Mouse (Mus musculus) heart, embryonic 13.5 days (tissue): Measurements from ENCODE around the gene Mgat5. TPM values are rescaled to one million over a fixed set of nuclear protein-coding genes. Genes with fewer than 3 reads are reported as not detected.

Source experiments
- ATAC-seq: fragments of 200-750 bp; cut with Nextera tagmentation; 2 replicates; pipeline ENCODE4 v1.8.0; 2017; ENCODE audit warnings: moderate TSS enrichment; ENCODE audit not compliant: insufficient number of reproducible peaks, low FRiP score, low TSS enrichment; ENCODE audit errors: extremely low read depth
- H3K27ac ChIP-seq: fragments of 300-500 bp; sonication (generic); replicated peaks from 2 replicates; pipeline ENCODE4 v1.5.1; 2015; ENCODE audit warnings: moderate library complexity, mild to moderate bottlenecking, inconsistent platforms
- H3K27me3 ChIP-seq: fragments of 300-500 bp; sonication (generic); replicated peaks from 2 replicates; pipeline ENCODE4 v1.6.1; 2015; ENCODE audit warnings: mild to moderate bottlenecking, inconsistent platforms
- H3K36me3 ChIP-seq: fragments of 300-500 bp; sonication (generic); 2 replicates; pipeline ENCODE4 v1.6.1; 2015; ENCODE audit warnings: mild to moderate bottlenecking, inconsistent platforms
- H3K4me1 ChIP-seq: fragments of 300-500 bp; sonication (generic); 2 replicates; pipeline ENCODE4 v1.6.1; 2015; ENCODE audit warnings: inconsistent platforms
- H3K4me2 ChIP-seq: fragments of 300-500 bp; sonication (generic); 2 replicates; pipeline ENCODE4 v1.6.1; 2015; ENCODE audit warnings: inconsistent platforms, mild to moderate bottlenecking, moderate library complexity
- H3K4me3 ChIP-seq: fragments of 300-500 bp; sonication (generic); 2 replicates; pipeline ENCODE4 v1.5.1; 2015; ENCODE audit warnings: moderate library complexity, mild to moderate bottlenecking, inconsistent platforms
- H3K9ac ChIP-seq: fragments of 300-500 bp; sonication (generic); 2 replicates; pipeline ENCODE4 v1.6.1; 2015; ENCODE audit warnings: inconsistent platforms, mild to moderate bottlenecking, moderate library complexity
- H3K9me3 ChIP-seq: fragments of 300-500 bp; sonication (generic); 2 replicates; pipeline ENCODE4 v1.6.1; 2016; ENCODE audit warnings: inconsistent platforms
- WGBS: fragments of 180-500 bp; shearing (Covaris S2); methylation state at CpG from one replicate; pipeline ENCODE4 v1.1.7; 2015; ENCODE audit warnings: mixed read lengths; 5-methylcytosine and 5-hydroxymethylcytosine counted together
- polyA plus RNA-seq: library from polyadenylated mRNA; unstranded; fragments of >200 nt; fragmentation: Nextera tagmentation; extraction: Ambion mirVana; gene quantifications from 2 replicates; pipeline ENCODE4 v1.2.1, GENCODE M21; 2015

Gene Mgat5
- polyA plus RNA-seq, 1 experiment from 2014 or later = 3.4 TPM

DNA sequence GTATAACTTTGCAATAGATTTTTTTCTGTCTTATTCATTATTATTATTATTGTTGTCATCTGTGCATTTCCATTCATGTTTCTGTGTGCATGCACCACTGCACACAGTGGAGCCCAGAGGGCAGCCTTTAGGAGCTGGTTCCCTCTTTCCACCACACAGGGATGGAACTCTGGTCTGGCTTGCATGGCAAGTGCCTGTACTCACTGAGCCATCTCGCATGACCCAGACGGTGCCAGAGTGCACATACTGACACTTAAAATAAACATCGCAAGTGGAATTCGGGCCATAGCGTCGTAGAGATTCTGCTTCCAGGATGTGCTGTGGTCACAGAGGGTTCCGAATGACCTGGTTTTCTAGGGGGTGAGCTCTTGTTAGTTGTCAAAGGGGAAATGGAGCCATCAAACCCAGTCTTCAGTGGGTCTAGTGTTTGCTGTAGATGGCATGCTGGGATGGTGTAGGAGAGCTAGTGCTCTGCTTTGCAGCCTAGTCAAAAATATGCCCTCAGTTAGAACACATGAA, 103.5 kb downstream of the Mgat5 start:
- Histone ChIP-seq H3K9ac (no peak overlapping the region), H3K9me3 (no peaks in the 10 kb centered on the region), H3K27ac (no peak overlapping the region), H3K4me1 (peaks cover 10% of the 10 kb centered on the region), H3K27me3 (no peaks in the 10 kb centered on the region), H3K4me3 (no peak overlapping the region), H3K4me2 (no peak overlapping the region), H3K36me3 (0 out of 2 replicates have a peak, but pooled peaks cover 7% of the 10 kb centered on the region)
- WGBS = 74% methylated on average over 7 of the region's 7 CpGs
- ATAC-seq = no peak

GRCm38 (mm10) chr1:127308989-127309701, 104.3 kb downstream of the Mgat5 start:
- no peak for ATAC-seq
- no peak overlapping the region for H3K4me3 ChIP-seq
- no peaks in the 10 kb centered on the region for H3K27me3 ChIP-seq
- H3K4me2 ChIP-seq = no peak overlapping the region
- H3K4me1 ChIP-seq = peaks cover 12% of the 10 kb centered on the region
- no peaks in the 10 kb centered on the region for H3K9me3 ChIP-seq
- 80% methylated on average over 13 of the region's 13 CpGs for WGBS
- H3K27ac ChIP-seq = no peak overlapping the region
- 0 out of 2 replicates have a peak, but pooled peaks cover 7% of the 10 kb centered on the region for H3K36me3 ChIP-seq
- no peak overlapping the region for H3K9ac ChIP-seq

GRCm38 (mm10) chr1:127310011-127310410, 105.2 kb downstream of the Mgat5 start:
- H3K27ac ChIP-seq = no peak overlapping the region
- 0 out of 2 replicates have a peak, but pooled peaks cover 7% of the 10 kb centered on the region for H3K36me3 ChIP-seq
- no peak overlapping the region for H3K4me2 ChIP-seq
- H3K4me3 ChIP-seq = no peak overlapping the region
- no peaks in the 10 kb centered on the region for H3K9me3 ChIP-seq
- no peak for ATAC-seq
- WGBS = 79% methylated on average over 5 of the region's 5 CpGs
- no peak overlapping the region for H3K9ac ChIP-seq
- no peaks in the 10 kb centered on the region for H3K27me3 ChIP-seq
- H3K4me1 ChIP-seq = peaks cover 20% of the 10 kb centered on the region

DNA sequence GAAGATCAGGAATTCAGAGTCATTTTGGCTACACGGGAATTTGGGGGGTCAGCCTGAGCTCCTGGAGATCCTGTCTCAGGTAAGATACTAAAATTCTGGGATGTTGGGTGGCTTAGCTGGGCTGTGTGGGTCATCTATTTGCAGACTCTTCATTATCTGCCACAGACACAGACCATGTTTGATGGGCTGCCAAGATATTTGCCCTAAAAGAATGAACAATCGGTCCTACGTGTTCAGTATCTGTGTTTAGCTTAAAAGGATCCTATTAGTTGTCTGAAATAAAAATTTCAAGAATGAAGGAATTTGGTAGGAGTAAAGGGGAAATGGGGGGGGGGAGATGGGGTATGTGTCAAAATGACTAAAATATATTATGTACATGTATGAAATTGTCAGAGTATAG, 105.9 kb downstream of the Mgat5 start:
- ATAC-seq = no peak
- Histone ChIP-seq H3K9ac (no peak overlapping the region), H3K9me3 (no peaks in the 10 kb centered on the region), H3K4me3 (no peak overlapping the region), H3K4me1 (peaks cover 20% of the 10 kb centered on the region), H3K36me3 (0 out of 2 replicates have a peak, but pooled peaks cover 7% of the 10 kb centered on the region), H3K4me2 (no peak overlapping the region), H3K27me3 (no peaks in the 10 kb centered on the region), H3K27ac (no peak overlapping the region)
- WGBS = 66% methylated on average over 3 of the region's 3 CpGs

DNA sequence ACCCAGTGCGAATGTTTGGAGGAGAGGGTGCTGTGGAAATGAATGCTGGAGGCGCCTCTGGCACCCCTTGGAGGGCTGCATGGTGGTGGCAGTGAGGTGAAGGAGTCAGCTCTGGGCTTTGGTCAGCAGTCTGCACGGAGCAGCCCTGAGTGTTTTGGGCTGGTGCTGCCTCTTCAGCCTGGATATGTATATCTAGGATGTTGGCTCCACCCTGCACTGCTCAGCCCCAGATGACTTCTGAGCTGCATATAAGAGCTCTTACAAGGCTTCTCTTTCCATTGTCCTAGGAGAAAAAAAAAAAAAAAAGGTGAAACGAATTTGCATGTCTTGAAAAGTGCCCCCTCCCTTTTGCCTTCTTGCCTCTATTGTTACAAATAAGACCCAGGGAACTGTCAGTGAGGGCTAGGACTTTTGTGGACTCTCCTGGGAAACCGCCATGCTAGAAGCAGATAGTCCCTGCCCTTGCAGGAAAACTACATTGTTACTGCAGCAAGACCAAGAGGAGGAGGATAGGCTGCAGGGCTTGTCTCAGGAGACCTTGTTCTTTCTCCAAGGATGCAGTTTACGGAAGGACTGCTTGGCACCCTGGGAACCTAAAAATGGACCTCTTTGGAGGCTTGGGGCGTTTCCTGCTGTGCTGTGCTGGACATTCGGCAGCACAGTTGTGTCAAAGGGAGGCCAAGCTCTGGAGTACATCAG, 109.0 kb downstream of the Mgat5 start:
- Histone ChIP-seq H3K9me3 (no peaks in the 10 kb centered on the region), H3K4me3 (no peak overlapping the region), H3K4me2 (no peak overlapping the region), H3K27ac (no peak overlapping the region), H3K36me3 (no peaks in the 10 kb centered on the region), H3K27me3 (no peaks in the 10 kb centered on the region), H3K9ac (0 out of 2 replicates have a peak overlapping the region, but pooled peaks have one; percentile 28), H3K4me1 (peaks cover 26% of the 10 kb centered on the region)
- ATAC-seq = no peak
- WGBS = 49% methylated on average over 8 of the region's 8 CpGs

- ATAC-seq = no peak
- Histone ChIP-seq H3K9ac (no peak overlapping the region), H3K27me3 (no peaks in the 10 kb centered on the region), H3K27ac (no peak overlapping the region), H3K4me2 (no peak overlapping the region), H3K4me1 (peaks cover 44% of the 10 kb centered on the region), H3K9me3 (no peaks in the 10 kb centered on the region), H3K4me3 (no peak overlapping the region), H3K36me3 (no peaks in the 10 kb centered on the region)
- WGBS = 85% methylated on average over 13 of the region's 13 CpGs
Observed at GRCm38 (mm10) chr1:127315763-127316627, 111.2 kb downstream of the Mgat5 start.

GRCm38 (mm10) chr1:127316651-127317050, 111.8 kb downstream of the Mgat5 start:
- 66% methylated on average over 6 of the region's 6 CpGs for WGBS
- Histone ChIP-seq H3K27ac (no peak overlapping the region), H3K4me1 (peaks cover 50% of the 10 kb centered on the region), H3K36me3 (no peaks in the 10 kb centered on the region), H3K27me3 (no peaks in the 10 kb centered on the region), H3K4me2 (no peak overlapping the region), H3K4me3 (no peak overlapping the region), H3K9me3 (no peaks in the 10 kb centered on the region), H3K9ac (no peak overlapping the region)
- no peak for ATAC-seq

DNA sequence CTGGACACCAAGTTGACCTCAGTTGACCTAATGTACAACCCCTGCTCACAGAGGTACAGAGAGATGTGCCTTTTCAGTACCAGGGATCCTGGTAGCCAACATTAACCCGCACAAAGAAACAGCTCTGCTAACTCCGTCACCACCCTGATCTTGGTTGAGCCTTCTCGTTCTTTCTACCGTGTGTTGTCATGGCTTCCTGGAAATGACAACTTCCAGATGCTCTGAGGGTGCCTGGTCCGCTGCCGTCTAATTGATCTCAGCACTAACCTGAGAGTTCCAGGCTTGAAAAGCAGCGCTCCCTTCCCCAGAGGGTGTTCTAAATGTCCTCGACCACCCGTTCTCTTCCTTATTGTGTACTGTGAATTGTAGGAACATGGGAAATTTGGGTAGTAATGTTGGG, 112.7 kb downstream of the Mgat5 start:
- Histone ChIP-seq H3K4me2 (no peak overlapping the region), H3K9me3 (no peaks in the 10 kb centered on the region), H3K27me3 (no peaks in the 10 kb centered on the region), H3K9ac (no peak overlapping the region), H3K4me1 (peaks cover 59% of the 10 kb centered on the region), H3K36me3 (no peaks in the 10 kb centered on the region), H3K4me3 (no peak overlapping the region), H3K27ac (no peak overlapping the region)
- WGBS = 48% methylated on average over 9 of the region's 9 CpGs
- no peak for ATAC-seq

DNA sequence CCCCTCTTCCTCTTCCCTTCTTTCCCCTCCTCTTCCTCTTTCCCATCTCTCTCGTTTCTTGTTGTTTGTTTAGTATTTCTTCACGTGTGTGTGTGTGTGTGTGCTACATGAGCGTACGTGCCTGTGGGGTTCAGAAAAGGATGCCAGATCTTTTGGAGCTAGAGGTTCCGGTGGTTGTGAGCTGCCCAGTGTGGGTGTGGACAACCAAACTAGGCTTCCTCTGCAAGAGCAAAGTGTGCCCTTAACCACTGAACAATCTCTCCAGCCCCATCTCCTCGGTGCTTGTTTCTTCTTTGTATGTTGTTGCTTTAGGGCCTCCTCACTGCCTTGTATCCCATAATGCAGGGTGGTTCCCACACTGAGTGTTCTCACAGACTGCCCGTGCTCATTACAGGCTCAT, 113.7 kb downstream of the Mgat5 start:
- no peak for ATAC-seq
- Histone ChIP-seq H3K9me3 (no peaks in the 10 kb centered on the region), H3K36me3 (peaks cover 2% of the 10 kb centered on the region), H3K4me1 (peaks cover 55% of the 10 kb centered on the region), H3K9ac (no peak overlapping the region), H3K27me3 (no peaks in the 10 kb centered on the region), H3K4me2 (no peak overlapping the region), H3K4me3 (no peak overlapping the region), H3K27ac (no peak overlapping the region)
- WGBS = 73% methylated on average over 7 of the region's 7 CpGs

DNA sequence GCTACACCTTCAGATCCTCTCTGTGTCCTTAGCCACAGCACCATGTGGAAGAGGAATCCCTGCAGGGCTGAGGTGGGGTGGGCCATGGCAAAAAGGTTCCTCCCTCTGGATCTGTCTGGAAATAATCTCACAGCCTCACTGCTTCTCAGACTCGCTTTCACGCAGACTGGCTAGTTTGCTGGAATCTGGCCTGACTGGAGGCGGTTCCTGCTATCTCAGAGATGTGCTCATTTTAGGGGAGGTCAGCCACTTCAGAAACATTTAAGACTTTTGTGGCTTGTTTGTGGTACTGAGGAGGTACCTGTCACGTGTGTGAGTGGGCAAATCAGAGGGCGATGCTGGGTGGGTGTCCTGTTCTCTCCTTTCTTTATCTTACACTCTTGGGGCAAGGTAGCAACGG, 115.0 kb downstream of the Mgat5 start:
- H3K4me3 ChIP-seq = no peak overlapping the region
- H3K9ac ChIP-seq = no peak overlapping the region
- H3K4me2 ChIP-seq = no peak overlapping the region
- H3K4me1 ChIP-seq = peaks cover 42% of the 10 kb centered on the region
- H3K27me3 ChIP-seq = no peaks in the 10 kb centered on the region
- no peaks in the 10 kb centered on the region for H3K9me3 ChIP-seq
- 56% methylated on average over 6 of the region's 6 CpGs for WGBS
- peaks cover 14% of the 10 kb centered on the region for H3K36me3 ChIP-seq
- ATAC-seq = no peak
- H3K27ac ChIP-seq = no peak overlapping the region

- no peak overlapping the region for H3K4me2 ChIP-seq
- no peak overlapping the region for H3K4me3 ChIP-seq
- no peak overlapping the region for H3K9ac ChIP-seq
- H3K9me3 ChIP-seq = no peaks in the 10 kb centered on the region
- no peaks in the 10 kb centered on the region for H3K27me3 ChIP-seq
- peaks cover 14% of the 10 kb centered on the region for H3K36me3 ChIP-seq
- WGBS = 58% methylated on average over 10 of the region's 10 CpGs
- H3K27ac ChIP-seq = 0 out of 2 replicates have a peak overlapping the region, but pooled peaks have one; percentile 31
- no peak for ATAC-seq
- peaks cover 40% of the 10 kb centered on the region for H3K4me1 ChIP-seq
Observed at GRCm38 (mm10) chr1:127320956-127321355, 116.1 kb downstream of the Mgat5 start.
